Mouse (Mus musculus) left cerebral cortex, adult 18-20 months (tissue): ENCODE measurements around the gene St6galnac3. TPM values are rescaled to one million over a fixed set of nuclear protein-coding genes. Genes with fewer than 3 reads are reported as not detected.

ENCODE experiments used
- DNase-seq, 2 experiments: peaks; one replicate each; pipeline ENCODE4 v3.0.0; 2021 to 2022; ENCODE audit warnings: low spot score in 2 of 2, mixed read lengths in 1 of 2
- microRNA-seq, 2 experiments: library from miRNA; unstranded; fragments of <30 nt; microRNA quantifications; one replicate each; pipeline ENCODE4 v1.2.0; 2021
- total RNA-seq, 2 experiments: library from RNA; stranded (reverse); gene quantifications; 2 replicates each; pipeline ENCODE4 v1.2.3; 2021

The St6galnac3 gene
- total RNA-seq, 2 experiments from 2014 or later = 15.5 to 18.5 TPM

DNA sequence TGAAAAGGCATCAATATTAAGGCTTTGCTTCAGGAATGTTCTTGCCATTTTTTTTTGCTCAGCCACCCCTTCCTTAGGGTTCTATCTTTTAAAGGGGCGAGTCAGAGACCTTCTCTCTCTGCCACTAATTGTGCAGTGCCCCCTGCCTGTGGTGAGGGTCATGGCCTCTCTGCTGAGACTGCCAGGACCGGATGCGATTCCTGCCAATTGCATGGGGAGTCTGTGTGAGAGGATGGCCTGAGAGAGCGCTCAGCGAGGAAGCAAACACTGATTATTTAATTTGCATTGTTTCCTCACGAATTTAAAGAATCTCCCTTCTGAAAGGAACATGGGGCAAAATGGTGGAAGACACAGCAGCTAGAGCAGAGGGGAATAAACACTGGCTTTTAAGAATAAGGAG lies 548.6 kb downstream of the St6galnac3 start:
- no peak for DNase-seq

DNA sequence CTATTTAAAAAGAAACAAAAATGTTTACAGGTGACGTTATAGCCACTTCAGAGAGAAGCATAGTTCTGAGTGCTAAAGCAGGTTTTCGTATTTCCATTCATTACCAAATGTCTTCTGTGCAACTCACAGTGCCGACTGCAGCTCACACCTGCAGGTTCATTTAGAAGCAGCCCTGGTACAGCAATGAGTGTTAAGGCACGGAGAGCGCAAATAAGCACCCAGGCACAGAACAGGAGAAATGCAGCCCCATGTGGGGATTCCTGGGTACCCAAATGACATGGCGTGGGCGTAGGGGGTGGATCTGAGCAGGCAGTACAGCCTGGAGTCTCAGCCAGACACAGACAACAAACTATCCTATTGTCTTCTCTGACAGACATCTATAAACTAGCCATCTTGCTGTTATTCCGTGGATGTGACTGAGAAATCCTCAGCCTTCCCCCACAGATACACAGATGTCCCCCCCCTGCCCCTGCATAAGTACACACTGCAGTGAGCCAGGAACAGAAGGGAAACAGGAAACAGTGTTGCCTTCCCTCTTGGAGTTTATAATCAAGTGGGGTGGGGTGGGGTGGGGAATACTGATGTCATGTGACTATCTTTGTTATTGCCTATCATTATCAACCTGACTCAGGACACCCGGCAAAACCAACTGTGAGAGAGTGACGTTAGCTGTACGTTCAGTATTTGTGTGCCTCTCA lies 550.5 kb downstream of the St6galnac3 start:
- no peak for DNase-seq

DNA sequence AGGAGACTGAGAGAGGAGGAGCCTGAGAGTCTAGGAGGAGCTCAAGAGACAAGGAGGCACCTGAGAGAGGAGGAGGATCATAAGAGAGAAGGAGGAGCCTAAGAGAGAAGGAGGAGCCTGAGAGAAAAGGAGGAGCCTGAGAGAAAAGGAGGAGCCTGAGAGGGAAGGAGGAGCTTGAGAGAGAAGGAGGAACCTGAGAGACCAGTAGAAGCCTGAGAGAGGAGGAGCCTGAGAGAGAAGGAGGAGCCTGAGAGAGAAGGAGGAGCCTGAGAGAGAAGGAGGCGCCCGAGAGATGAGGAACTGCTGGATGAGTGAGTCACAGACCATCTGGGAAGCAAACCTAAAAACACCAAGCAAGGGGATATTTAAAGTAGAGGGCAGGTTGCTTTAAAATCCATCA lies 551.4 kb downstream of the St6galnac3 start:
- no peak for DNase-seq

DNA sequence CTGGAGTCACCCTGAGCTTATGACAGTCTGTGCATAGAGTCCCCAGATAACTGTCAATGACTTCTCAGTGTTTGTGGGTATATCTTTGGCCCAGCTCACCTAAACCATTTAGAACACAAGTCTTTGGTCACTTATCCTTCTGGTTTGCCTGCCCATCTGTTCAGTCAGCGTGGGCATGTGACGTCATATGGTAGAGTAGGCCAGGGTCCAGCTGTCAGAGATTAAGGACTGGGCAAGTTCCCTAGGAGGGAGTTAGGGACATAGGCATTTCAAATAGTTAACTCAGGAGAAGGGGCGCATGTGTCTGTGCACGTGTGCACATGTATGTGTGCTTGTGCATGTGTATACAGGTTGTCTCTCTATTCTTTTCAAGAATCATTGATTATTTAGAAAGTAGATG lies 554.8 kb downstream of the St6galnac3 start:
- no peak for DNase-seq

DNA sequence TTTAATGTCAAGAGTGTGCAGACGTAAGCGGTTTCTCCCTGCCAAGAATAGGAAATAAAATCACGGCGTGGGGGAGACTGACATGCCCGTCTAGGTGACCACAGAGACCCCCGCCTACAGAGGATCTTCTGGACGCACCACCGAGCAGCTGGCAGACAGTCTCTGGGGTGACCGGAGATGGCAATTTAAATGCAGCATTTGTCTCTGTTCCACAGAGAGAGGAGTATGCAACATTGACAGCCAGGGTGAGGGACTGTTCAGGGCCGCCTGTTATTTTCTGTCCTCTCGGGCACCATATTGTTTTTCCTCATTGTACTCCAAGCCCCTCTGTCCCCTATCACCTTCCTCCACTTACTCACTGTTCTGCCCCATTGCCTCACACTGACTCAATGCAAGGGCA lies 555.2 kb downstream of the St6galnac3 start:
- no peak for DNase-seq

DNA sequence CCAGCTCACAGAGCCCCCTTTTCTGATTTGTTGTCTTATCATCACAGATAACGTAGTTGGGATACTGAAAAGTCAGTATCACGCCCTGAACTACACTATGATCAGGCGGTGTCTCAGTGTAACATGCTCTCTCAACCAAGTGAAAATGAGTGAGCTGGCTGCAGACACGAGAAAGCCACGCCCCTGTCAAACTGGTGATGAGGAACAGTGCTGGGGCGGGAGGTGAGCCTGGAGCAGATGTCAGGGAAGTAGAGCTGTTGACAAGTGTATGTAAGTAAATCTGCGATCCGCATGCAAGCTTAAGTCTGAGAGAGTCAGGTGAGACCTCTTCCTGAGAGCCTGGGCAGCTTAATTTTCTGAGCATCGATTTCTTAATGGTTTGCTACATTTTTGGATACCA lies 563.3 kb downstream of the St6galnac3 start:
- DNase-seq = no peak

DNA sequence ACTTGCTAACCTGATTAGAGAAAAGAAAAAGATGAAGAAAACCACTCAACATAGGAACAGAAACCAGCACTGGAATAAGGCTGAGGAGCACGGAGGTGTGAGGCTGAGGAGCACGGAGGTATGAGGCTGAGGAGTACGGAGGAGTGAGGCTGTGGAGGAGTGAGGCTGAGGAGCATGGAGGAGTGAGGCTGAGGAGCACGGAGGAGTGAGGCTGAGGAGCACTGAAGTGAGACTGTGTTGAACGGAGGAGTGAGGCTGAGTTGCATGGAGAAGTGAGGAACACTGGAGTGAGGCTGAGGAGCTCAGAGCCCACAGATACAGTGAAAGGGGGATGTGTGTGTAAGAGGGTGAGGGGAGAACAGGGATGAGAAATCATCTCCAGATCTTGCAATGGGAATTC lies 564.3 kb downstream of the St6galnac3 start:
- DNase-seq = no peak

DNA sequence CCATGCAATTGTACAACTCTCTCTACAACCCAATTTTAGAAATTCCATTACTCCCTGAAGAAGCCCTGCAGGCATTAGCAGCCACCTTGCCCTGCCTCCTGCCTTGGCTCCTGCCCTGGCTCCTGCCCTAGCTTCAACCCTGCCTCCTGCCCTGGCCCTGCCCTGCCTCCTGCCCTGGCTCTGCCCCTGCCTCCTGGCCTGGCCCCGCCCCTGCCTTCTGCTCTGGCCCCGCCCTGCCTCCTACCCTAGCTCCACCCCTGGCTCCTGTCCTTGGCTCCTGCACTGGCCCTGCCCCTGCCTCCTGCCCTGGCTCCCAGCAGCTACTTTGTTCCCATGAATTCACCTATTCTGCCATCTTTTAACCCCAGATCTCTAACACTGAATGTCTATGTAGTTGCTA lies 576.1 kb downstream of the St6galnac3 start:
- no peak for DNase-seq

Small RNA genes lying within 50 kb of the gene (microRNA-seq; reads per million reads assigned to microRNA genes)
- gene Gm27405 = 0 reads per million in 2 experiments

Other genes starting within 250 kb of the St6galnac3 start
- gene Asb17, start 119.0 kb upstream of the St6galnac3 start, total RNA-seq = not detected
- under 1 TPM; 0.14 to 0.28 TPM for gene Msh4, start 181.0 kb upstream of the St6galnac3 start, total RNA-seq
- gene Rabggtb, start 187.8 kb upstream of the St6galnac3 start, total RNA-seq = 10 to 100 TPM; 69.3 to 71.3 TPM
- 10 to 100 TPM; 39.9 to 41.1 TPM for gene Acadm, start 219.5 kb upstream of the St6galnac3 start, total RNA-seq
- gene Slc44a5, start 248.3 kb upstream of the St6galnac3 start, total RNA-seq = 1 to 10 TPM; 7.0 to 8.3 TPM